Mouse (Mus musculus) stomach, embryonic 15.5 days (tissue): ENCODE measurements around the gene Sorcs2. TPM values are rescaled to one million over a fixed set of nuclear protein-coding genes. Genes with fewer than 3 reads are reported as not detected.
A peak's percentile ranks its signal among the peaks of the same experiment; 100 is the strongest.

Experiments used
- ATAC-seq: fragments of 200-750 bp; cut with Nextera tagmentation; 2 replicates; pipeline ENCODE4 v1.8.0; 2017; ENCODE audit warnings: low read depth, moderate number of reproducible peaks, moderate TSS enrichment; ENCODE audit not compliant: insufficient read depth, low FRiP score
- H3K27ac ChIP-seq: fragments of 300-500 bp; sonication (generic); 2 replicates; pipeline ENCODE4 v1.5.1; 2015; ENCODE audit warnings: mild to moderate bottlenecking, inconsistent platforms
- H3K27me3 ChIP-seq: fragments of 300-500 bp; sonication (generic); replicated peaks from 2 replicates; pipeline ENCODE4 v1.6.1; 2015; ENCODE audit warnings: inconsistent platforms
- H3K36me3 ChIP-seq: fragments of 300-500 bp; sonication (generic); 2 replicates; pipeline ENCODE4 v1.6.1; 2015; ENCODE audit warnings: inconsistent platforms
- H3K4me1 ChIP-seq: fragments of 300-500 bp; sonication (generic); 2 replicates; pipeline ENCODE4 v1.6.1; 2015; ENCODE audit warnings: inconsistent platforms
- H3K4me2 ChIP-seq: fragments of 300-500 bp; sonication (generic); 2 replicates; pipeline ENCODE4 v1.6.1; 2015; ENCODE audit warnings: mild to moderate bottlenecking, inconsistent platforms
- H3K4me3 ChIP-seq: fragments of 300-500 bp; sonication (generic); replicated peaks from 2 replicates; pipeline ENCODE4 v1.5.1; 2015; ENCODE audit warnings: inconsistent platforms
- H3K9ac ChIP-seq: fragments of 300-500 bp; sonication (generic); 2 replicates; pipeline ENCODE4 v1.6.1; 2015; ENCODE audit warnings: inconsistent platforms
- H3K9me3 ChIP-seq: fragments of 300-500 bp; sonication (generic); 2 replicates; pipeline ENCODE4 v1.6.1; 2016; ENCODE audit warnings: inconsistent platforms
- WGBS: fragments of 180-500 bp; shearing (Covaris S2); methylation state at CpG from one replicate; pipeline ENCODE4 v1.1.7; 2015; 5-methylcytosine and 5-hydroxymethylcytosine counted together
- polyA plus RNA-seq: library from polyadenylated mRNA; unstranded; fragments of >200 nt; fragmentation: Nextera tagmentation; extraction: Ambion mirVana; gene quantifications from 2 replicates; pipeline ENCODE4 v1.2.1, GENCODE M21; 2015

Gene Sorcs2
- polyA plus RNA-seq, 1 experiment from 2014 or later = 13.7 TPM

DNA sequence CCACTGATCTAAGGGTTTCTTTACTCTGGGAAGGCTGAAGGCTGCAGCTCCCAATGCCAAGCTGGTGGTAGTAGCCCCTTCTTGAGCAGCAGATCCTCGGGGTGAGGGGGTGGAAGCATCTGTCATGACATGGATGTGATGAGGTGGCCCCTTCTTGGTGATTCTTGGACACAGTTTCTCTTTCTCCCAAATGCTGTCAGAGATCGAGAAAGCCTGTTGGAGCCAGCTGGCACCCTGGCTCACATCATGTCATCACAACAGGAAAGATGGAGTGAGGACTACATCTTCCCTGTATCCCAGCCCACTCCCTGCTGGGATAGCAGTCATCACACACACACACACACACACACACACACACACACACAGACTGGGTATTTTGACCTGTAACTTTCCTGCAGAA is 268.3 kb downstream of the Sorcs2 start:
- Histone ChIP-seq H3K4me2 (no peak overlapping the region), H3K4me1 (peaks cover 14% of the 10 kb centered on the region; the same call in 1 of the 2 replicates), H3K27me3 (no peaks in the 10 kb centered on the region), H3K9me3 (no peaks in the 10 kb centered on the region), H3K9ac (no peak overlapping the region), H3K36me3 (no peaks in the 10 kb centered on the region), H3K4me3 (no peak overlapping the region), H3K27ac (no peak overlapping the region)
- ATAC-seq = no peak
- WGBS = 54% methylated on average over 2 of the region's 2 CpGs

DNA sequence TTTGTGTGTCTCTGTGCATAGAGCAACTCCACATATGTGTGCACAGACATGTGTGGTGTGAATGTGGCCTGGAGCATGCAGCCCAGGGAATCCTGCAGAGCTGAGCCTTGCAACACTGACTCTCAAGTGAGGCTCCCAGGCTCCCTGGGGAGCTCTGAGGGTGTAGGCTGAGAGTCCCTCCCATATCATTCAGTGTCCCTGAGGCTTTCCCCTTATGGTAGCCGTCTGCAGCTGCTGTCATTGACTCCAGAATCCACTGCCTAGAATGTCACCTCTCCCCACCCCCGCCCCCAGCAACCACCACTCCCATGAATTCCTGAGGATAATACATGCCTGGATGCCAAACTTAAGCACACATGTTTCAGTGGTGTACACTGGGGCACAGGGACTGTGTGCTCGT is 269.4 kb downstream of the Sorcs2 start:
- Histone ChIP-seq H3K4me1 (peaks cover 21% of the 10 kb centered on the region; the same call in 1 of the 2 replicates), H3K4me2 (no peak overlapping the region), H3K36me3 (no peaks in the 10 kb centered on the region), H3K27me3 (no peaks in the 10 kb centered on the region), H3K9ac (no peak overlapping the region), H3K9me3 (no peaks in the 10 kb centered on the region), H3K4me3 (no peak overlapping the region), H3K27ac (no peak overlapping the region)
- WGBS = 58% methylated on average over 3 of the region's 3 CpGs
- ATAC-seq = no peak

DNA sequence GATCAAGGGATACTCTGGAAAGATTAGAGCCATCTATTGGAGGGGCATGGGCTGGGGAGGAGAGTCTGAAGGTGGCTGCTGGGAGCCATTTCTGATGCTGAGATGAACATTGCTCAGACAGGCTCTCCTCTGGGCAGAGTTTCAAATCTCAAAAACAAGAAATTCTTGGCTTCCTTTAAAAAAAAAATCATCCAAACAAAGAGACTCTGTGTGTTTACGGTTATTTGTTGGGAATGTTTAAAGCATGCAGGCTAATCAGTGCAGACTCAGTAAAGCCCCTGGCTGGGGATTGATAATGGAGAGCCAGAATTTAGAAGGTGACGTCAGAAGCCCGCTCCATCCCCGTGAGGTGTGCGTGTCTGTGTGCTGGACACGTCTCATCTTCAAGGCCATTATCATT is 272.9 kb downstream of the Sorcs2 start:
- Histone ChIP-seq H3K9me3 (no peaks in the 10 kb centered on the region), H3K4me2 (no peak overlapping the region), H3K36me3 (no peaks in the 10 kb centered on the region), H3K4me1 (peaks cover 17% of the 10 kb centered on the region; the same call in 1 of the 2 replicates), H3K27ac (no peak overlapping the region), H3K27me3 (no peaks in the 10 kb centered on the region), H3K4me3 (no peak overlapping the region), H3K9ac (no peak overlapping the region)
- no peak for ATAC-seq
- WGBS = 59% methylated on average over 6 of the region's 6 CpGs

DNA sequence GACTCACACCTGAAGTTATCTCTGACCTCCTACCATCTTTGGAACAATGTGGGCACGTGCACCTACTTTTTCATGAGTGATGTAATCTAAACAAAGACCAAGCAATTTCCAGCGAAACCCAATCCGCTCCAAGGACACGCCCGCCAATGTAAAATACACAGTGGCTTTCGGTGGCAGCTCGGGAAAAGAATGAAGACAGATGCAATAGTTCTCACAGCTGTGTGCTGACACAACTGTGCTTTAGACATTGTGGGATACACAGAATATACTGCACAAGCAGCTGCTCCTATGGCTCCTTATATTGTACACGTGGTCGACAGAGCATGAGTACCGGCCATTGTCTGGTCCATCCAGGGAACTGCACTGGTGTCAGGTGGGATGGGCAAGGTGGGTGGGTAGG is 275.0 kb downstream of the Sorcs2 start:
- no peak overlapping the region for H3K9ac ChIP-seq
- no peak overlapping the region for H3K4me2 ChIP-seq
- H3K4me1 ChIP-seq = peaks cover 14% of the 10 kb centered on the region; the same call in 1 of the 2 replicates
- peak; percentile 40; the same call in 1 of the 2 replicates for ATAC-seq
- no peaks in the 10 kb centered on the region for H3K27me3 ChIP-seq
- no peak overlapping the region for H3K4me3 ChIP-seq
- peak overlapping the region; percentile 42 for H3K27ac ChIP-seq
- H3K9me3 ChIP-seq = no peaks in the 10 kb centered on the region
- no peaks in the 10 kb centered on the region for H3K36me3 ChIP-seq
- 30% methylated on average over 10 of the region's 10 CpGs for WGBS

DNA sequence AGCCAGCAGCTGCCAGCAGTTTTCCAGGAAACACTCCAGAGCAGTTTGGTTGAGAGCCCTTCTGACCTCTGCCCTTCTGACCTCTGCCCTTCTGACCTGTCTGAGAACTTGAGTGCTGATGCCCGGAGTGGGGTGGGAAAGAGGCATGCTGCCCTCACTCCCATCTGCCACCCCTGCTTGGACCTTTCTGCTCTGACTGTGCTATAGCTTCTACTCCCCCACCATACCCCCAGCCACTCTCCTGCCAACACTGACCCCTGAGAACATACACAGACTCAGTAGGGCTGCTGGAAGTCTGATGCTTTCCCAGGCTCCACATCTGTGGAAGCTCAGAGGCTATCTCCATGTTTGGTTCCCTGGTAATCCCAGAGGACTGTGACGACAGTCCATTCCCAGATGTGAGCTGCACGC is 277.0 kb downstream of the Sorcs2 start:
- no peak overlapping the region for H3K9ac ChIP-seq
- no peaks in the 10 kb centered on the region for H3K27me3 ChIP-seq
- 36% methylated on average over 3 of the region's 3 CpGs for WGBS
- H3K4me3 ChIP-seq = no peak overlapping the region
- no peak overlapping the region for H3K27ac ChIP-seq
- no peaks in the 10 kb centered on the region for H3K9me3 ChIP-seq
- ATAC-seq = 0 out of 2 replicates have a peak, but pooled peaks have one; percentile 35
- no peaks in the 10 kb centered on the region for H3K36me3 ChIP-seq
- peaks cover 14% of the 10 kb centered on the region; the same call in 1 of the 2 replicates for H3K4me1 ChIP-seq
- no peak overlapping the region for H3K4me2 ChIP-seq

DNA sequence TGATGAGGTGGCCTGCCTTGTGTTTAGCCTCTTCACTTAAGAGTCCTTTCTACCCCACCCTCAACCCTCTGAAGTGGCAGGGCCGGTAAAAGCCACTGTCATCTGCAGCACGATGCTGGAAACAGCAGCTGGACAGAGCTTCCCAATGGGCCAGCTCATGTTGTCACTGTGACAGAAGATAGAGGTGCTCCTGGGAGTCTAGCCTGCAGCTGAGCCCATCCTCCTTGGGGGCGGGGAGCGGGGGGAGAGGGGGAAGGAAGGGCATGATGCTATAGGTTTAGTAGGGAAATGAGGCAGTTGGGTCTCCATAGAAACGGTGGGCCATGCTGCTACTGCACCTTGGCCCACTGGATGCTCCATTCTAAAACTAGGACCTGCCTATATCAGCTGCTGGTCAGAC is 279.9 kb downstream of the Sorcs2 start:
- Histone ChIP-seq H3K27ac (no peak overlapping the region), H3K9me3 (no peaks in the 10 kb centered on the region), H3K4me3 (no peak overlapping the region), H3K4me2 (no peak overlapping the region), H3K4me1 (peaks cover 4% of the 10 kb centered on the region; the same call in 1 of the 2 replicates), H3K9ac (no peak overlapping the region), H3K36me3 (no peaks in the 10 kb centered on the region), H3K27me3 (no peaks in the 10 kb centered on the region)
- WGBS = 59% methylated on average over 5 of the region's 5 CpGs
- no peak for ATAC-seq

DNA sequence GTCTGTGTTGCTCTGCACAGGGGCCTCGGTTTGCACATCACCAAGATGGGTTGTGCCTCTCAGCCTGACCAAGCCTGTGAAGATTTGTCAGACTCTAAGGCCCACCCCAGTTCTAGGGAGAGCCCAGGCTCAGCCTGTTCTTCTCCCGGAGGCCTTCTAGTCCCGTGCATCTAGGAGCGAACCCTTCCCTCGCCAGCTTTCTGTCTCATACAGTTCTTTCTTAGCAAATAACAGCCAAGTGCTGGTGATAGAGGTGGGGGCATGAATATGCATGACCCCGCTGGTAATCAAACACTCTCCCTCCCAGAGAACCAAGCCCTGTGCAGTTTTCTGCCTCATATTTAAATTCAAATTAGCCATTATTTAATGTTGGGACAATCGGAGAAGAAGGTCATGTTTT is 282.4 kb downstream of the Sorcs2 start:
- no peaks in the 10 kb centered on the region for H3K9me3 ChIP-seq
- H3K27ac ChIP-seq = no peak overlapping the region
- 75% methylated on average over 7 of the region's 7 CpGs for WGBS
- no peaks in the 10 kb centered on the region for H3K4me1 ChIP-seq
- H3K36me3 ChIP-seq = no peaks in the 10 kb centered on the region
- no peaks in the 10 kb centered on the region for H3K27me3 ChIP-seq
- H3K9ac ChIP-seq = no peak overlapping the region
- no peak for ATAC-seq
- H3K4me2 ChIP-seq = no peak overlapping the region
- H3K4me3 ChIP-seq = no peak overlapping the region

DNA sequence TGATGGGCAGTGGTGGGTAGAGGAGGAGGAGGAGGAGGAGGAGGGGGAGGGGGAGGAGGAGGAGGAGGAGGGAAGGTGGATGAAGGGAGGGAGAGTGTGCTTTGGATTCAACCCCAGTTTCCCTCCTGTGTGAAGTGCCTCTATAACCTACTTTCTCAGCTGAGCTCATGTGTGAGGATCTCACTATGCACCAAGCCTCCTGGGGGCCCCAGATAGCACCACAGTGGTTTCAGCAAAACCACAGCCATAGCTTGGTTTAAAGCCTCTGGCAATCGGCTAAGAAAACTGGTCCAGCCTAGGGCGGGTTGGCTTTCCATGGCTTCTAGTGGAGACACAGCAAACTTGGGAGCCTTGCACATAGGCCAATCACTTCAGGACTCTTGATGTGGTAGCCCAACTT is 284.2 kb downstream of the Sorcs2 start:
- no peaks in the 10 kb centered on the region for H3K9me3 ChIP-seq
- no peaks in the 10 kb centered on the region for H3K27me3 ChIP-seq
- 86% methylated on average over 2 of the region's 2 CpGs for WGBS
- H3K4me1 ChIP-seq = no peaks in the 10 kb centered on the region
- ATAC-seq = no peak
- no peak overlapping the region for H3K27ac ChIP-seq
- H3K4me2 ChIP-seq = no peak overlapping the region
- H3K9ac ChIP-seq = no peak overlapping the region
- no peaks in the 10 kb centered on the region for H3K36me3 ChIP-seq
- H3K4me3 ChIP-seq = no peak overlapping the region

DNA sequence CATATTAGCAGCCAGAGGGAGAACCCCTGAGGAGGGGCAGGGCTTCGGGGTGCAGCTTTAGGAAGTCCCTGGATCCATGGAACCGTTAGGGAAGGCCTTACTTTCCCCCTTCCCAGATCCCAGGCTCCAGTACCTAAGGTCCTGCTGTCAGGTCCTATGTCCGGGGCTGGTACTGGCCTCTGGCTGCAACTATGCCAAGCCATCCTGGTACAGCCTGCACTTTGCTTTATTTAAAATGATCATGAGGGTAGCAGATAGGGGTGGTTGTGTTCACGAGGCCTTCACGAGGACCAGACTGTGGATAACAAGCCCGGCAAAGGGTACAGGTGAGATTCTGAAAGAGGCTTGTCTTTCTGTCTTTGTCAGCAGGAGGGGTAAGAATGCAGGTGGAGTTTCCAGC is 285.2 kb downstream of the Sorcs2 start:
- no peak for ATAC-seq
- Histone ChIP-seq H3K9me3 (no peaks in the 10 kb centered on the region), H3K4me3 (no peak overlapping the region), H3K4me2 (no peak overlapping the region), H3K27me3 (no peaks in the 10 kb centered on the region), H3K4me1 (no peaks in the 10 kb centered on the region), H3K36me3 (no peaks in the 10 kb centered on the region), H3K9ac (no peak overlapping the region), H3K27ac (no peak overlapping the region)
- WGBS = 77% methylated on average over 6 of the region's 6 CpGs

DNA sequence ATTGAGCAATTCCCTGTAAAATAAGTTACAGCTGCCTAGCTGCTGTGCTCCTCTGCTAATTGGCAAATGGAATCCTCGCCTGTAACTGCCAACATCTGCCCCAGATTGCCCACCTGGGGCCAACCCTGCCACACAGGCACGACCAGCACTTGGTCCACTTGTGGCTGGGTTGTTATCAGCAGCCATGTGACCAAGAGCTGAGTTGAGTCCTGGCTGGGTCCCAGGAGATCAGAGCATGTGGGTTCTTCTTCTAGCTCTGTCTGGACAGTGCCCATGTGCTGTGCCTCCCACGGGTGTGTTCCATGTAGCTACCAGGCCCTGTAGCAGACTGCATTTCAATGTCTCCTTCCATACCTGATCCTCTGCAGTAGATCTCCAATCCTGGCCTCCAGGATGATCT is 286.4 kb downstream of the Sorcs2 start:
- Histone ChIP-seq H3K4me2 (no peak overlapping the region), H3K27me3 (no peaks in the 10 kb centered on the region), H3K9ac (no peak overlapping the region), H3K4me3 (no peak overlapping the region), H3K4me1 (no peaks in the 10 kb centered on the region), H3K27ac (no peak overlapping the region), H3K36me3 (no peaks in the 10 kb centered on the region), H3K9me3 (no peaks in the 10 kb centered on the region)
- 68% methylated on average over 3 of the region's 3 CpGs for WGBS
- ATAC-seq = no peak

DNA sequence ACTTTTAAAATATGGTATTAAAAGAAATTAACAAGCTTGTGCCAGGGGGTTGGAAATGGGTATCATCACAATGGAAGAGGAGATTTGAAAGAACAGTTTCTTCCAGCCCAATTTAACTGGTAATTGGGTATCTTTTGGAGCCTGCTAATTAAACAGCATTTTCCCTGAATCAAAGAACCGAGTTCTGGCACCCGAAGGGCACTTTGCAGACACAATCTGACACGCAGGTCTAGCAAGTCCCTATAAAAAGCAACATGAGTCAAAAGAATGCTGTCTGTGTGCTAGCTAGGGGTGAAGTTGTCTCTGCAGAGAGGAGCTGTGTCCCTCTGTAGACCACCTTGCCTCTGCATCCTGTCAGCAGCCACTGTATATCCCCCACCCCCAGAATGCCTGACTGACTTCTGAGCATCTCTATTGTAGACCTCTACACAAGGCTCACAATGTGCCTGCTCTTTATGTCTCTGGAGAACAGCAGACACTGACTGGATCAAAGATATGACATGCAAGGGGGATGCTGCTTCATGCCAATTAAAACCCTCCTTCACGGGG is 289.5 kb downstream of the Sorcs2 start:
- no peaks in the 10 kb centered on the region for H3K9me3 ChIP-seq
- 72% methylated on average over 4 of the region's 4 CpGs for WGBS
- no peak overlapping the region for H3K4me3 ChIP-seq
- no peaks in the 10 kb centered on the region for H3K4me1 ChIP-seq
- H3K36me3 ChIP-seq = no peaks in the 10 kb centered on the region
- no peak overlapping the region for H3K4me2 ChIP-seq
- H3K27ac ChIP-seq = no peak overlapping the region
- no peak overlapping the region for H3K9ac ChIP-seq
- no peaks in the 10 kb centered on the region for H3K27me3 ChIP-seq
- no peak for ATAC-seq

DNA sequence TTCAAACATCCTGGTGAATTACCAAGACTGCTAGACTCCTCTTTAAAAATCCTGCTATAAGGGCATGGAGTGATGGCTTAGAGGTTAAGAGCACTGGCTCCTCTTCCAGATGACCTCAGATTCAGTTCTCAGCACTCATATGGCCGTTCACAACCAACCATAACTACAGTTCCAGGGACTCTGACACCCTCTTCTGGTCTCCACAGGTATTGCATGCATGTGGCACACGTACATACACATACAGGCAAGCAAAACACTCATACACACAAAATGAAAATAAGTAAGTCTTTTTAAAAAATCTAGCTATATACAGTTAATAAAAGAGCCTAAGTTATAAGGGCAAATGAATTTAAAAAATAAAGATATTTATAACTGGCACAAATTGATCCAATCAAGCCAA is 294.5 kb downstream of the Sorcs2 start:
- H3K4me3 ChIP-seq = no peak overlapping the region
- no peak overlapping the region for H3K27ac ChIP-seq
- ATAC-seq = no peak
- no peak overlapping the region for H3K9ac ChIP-seq
- H3K36me3 ChIP-seq = no peaks in the 10 kb centered on the region
- no peaks in the 10 kb centered on the region for H3K9me3 ChIP-seq
- H3K4me2 ChIP-seq = no peak overlapping the region
- WGBS = 87% methylated on average over 2 of the region's 2 CpGs
- no peaks in the 10 kb centered on the region for H3K27me3 ChIP-seq
- H3K4me1 ChIP-seq = no peaks in the 10 kb centered on the region

DNA sequence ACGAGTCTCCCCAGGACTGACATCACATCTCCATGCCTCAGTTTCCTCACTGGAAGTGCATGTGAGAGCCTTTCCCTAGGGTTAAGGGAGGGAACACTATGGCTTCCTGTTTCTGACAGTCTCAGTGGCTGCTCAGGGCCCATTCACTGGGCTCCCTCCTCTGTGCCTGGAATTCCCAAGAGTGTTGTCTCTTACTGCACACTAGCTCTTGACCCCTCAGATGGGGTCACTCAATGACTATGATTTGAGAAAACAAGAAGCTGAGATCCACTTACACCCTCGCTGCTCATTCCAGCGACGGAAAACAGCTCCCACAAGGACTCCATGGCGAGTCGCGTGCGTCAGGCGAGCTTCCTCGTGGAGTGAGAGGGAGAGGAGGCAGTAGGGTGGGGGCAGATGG is 296.8 kb downstream of the Sorcs2 start:
- 57% methylated on average over 10 of the region's 10 CpGs for WGBS
- no peaks in the 10 kb centered on the region for H3K4me1 ChIP-seq
- no peak overlapping the region for H3K9ac ChIP-seq
- H3K27me3 ChIP-seq = no peaks in the 10 kb centered on the region
- H3K27ac ChIP-seq = no peak overlapping the region
- H3K4me3 ChIP-seq = no peak overlapping the region
- no peaks in the 10 kb centered on the region for H3K36me3 ChIP-seq
- ATAC-seq = no peak
- no peak overlapping the region for H3K4me2 ChIP-seq
- no peaks in the 10 kb centered on the region for H3K9me3 ChIP-seq
